Mouse (Mus musculus) heart, postnatal 0 days (tissue): ENCODE results near the gene Prkag3. TPM values are rescaled to one million over a fixed set of nuclear protein-coding genes. Genes with fewer than 3 reads are reported as not detected.

Source experiments
- ATAC-seq: fragments of 200-750 bp; cut with Nextera tagmentation; 2 replicates; pipeline ENCODE4 v1.8.0; 2017; ENCODE audit warnings: low read depth, moderate number of reproducible peaks, moderate library complexity; ENCODE audit not compliant: insufficient read depth
- DNase-seq: peaks from one replicate; pipeline ENCODE4 v3.0.0-alpha.2; 2016; ENCODE audit warnings: low spot score
- H3K27ac ChIP-seq: fragments of 300-500 bp; sonication (generic); 2 replicates; pipeline ENCODE4 v1.5.1; 2014; ENCODE audit warnings: low read depth, mild to moderate bottlenecking
- H3K27me3 ChIP-seq: fragments of 300-500 bp; sonication (generic); 2 replicates; pipeline ENCODE4 v1.6.1; 2014; ENCODE audit warnings: low read length, mixed read lengths; ENCODE audit not compliant: control insufficient read depth, insufficient read depth
- H3K36me3 ChIP-seq: fragments of 300-500 bp; sonication (generic); replicated peaks from 2 replicates; pipeline ENCODE4 v1.6.1; 2014; ENCODE audit warnings: low read length, mixed read lengths; ENCODE audit not compliant: control insufficient read depth, insufficient read depth
- H3K4me1 ChIP-seq: fragments of 300-500 bp; sonication (generic); 2 replicates; pipeline ENCODE4 v1.6.1; 2014; ENCODE audit warnings: antibody characterized with exemption; ENCODE audit not compliant: control insufficient read depth, insufficient read depth
- H3K4me2 ChIP-seq: fragments of 300-500 bp; sonication (generic); 2 replicates; pipeline ENCODE4 v1.6.1; 2014; ENCODE audit warnings: low read depth, mild to moderate bottlenecking, low read length, moderate library complexity
- H3K4me3 ChIP-seq: fragments of 300-500 bp; sonication (generic); 2 replicates; pipeline ENCODE4 v1.5.1; 2014; ENCODE audit warnings: low read depth, low read length
- H3K9ac ChIP-seq: fragments of 300-500 bp; sonication (generic); replicated peaks from 2 replicates; pipeline ENCODE4 v1.6.1; 2014; ENCODE audit warnings: low read depth, low read length, mixed read lengths
- H3K9me3 ChIP-seq: fragments of 300-500 bp; sonication (generic); replicated peaks from 2 replicates; pipeline ENCODE4 v1.6.1; 2016; ENCODE audit warnings: low read length; ENCODE audit not compliant: control insufficient read depth
- CTCF ChIP-seq: IDR thresholded peaks from 2 replicates; pipeline ENCODE4 v1.5.1; 2016; ENCODE audit warnings: antibody characterized with exemption, control low read depth, low read depth
- EP300 ChIP-seq: IDR thresholded peaks from 2 replicates; pipeline ENCODE4 v1.6.1; 2016; ENCODE audit warnings: antibody characterized with exemption, low read depth
- WGBS: fragments of 180-500 bp; shearing (Covaris S2); extraction: QIAGEN DNeasy Blood & Tissue Kit; methylation state at CpG from one replicate; pipeline ENCODE4 v1.1.7; 2014; 5-methylcytosine and 5-hydroxymethylcytosine counted together
- polyA plus RNA-seq: library from polyadenylated mRNA; unstranded; fragments of >200 nt; fragmentation: Nextera tagmentation; extraction: Ambion mirVana; gene quantifications from 2 replicates; pipeline ENCODE4 v1.2.1, GENCODE M21; 2015
- total RNA-seq: library from RNA; depleted of rRNA; stranded (reverse); fragments of >200 nt; gene quantifications from 2 replicates; pipeline ENCODE4 v1.2.3, GENCODE M21; 2014; ENCODE audit warnings: low replicate concordance

Gene Prkag3
- total and polyA plus RNA-seq, 2 experiments from 2014 or later, result 2.0 to 9.6 TPM

- TF ChIP-seq CTCF (no peak), EP300 (no peak)
- no peaks in the 10 kb centered on the region for H3K9me3 ChIP-seq
- no peak for ATAC-seq
- DNase-seq, result no peak
- H3K4me2 ChIP-seq, result peak overlapping the region; percentile 84
- H3K4me3 ChIP-seq, result peak overlapping the region; percentile 63
- H3K27me3 ChIP-seq, result no peaks in the 10 kb centered on the region
- H3K4me1 ChIP-seq, result peaks cover 5% of the 10 kb centered on the region; the same call in 1 of the 2 replicates
- H3K36me3 ChIP-seq, result no peaks in the 10 kb centered on the region
- WGBS, result 36% methylated on average over 5 of the region's 5 CpGs
- H3K27ac ChIP-seq, result peak overlapping the region; percentile 75
- H3K9ac ChIP-seq, result peak overlapping the region; percentile 71; the same call in 1 of the 2 replicates
Measured at GRCm38 (mm10) chr1:74712461-74713098, 36.4 kb downstream of the Prkag3 start.

- H3K4me1 ChIP-seq, result peaks cover 5% of the 10 kb centered on the region; the same call in 1 of the 2 replicates
- H3K4me2 ChIP-seq, result no peak overlapping the region
- H3K9ac ChIP-seq, result no peak overlapping the region
- no peak for TF ChIP-seq CTCF
- no peak for TF ChIP-seq EP300
- H3K36me3 ChIP-seq, result no peaks in the 10 kb centered on the region
- 82% methylated on average over 4 of the region's 4 CpGs for WGBS
- no peak for DNase-seq
- no peaks in the 10 kb centered on the region for H3K27me3 ChIP-seq
- no peak overlapping the region for H3K4me3 ChIP-seq
- no peak for ATAC-seq
- no peak overlapping the region for H3K27ac ChIP-seq
- H3K9me3 ChIP-seq, result no peaks in the 10 kb centered on the region
Measured at GRCm38 (mm10) chr1:74712046-74712445, 37.0 kb downstream of the Prkag3 start.

- ATAC-seq, result no peak
- Histone ChIP-seq H3K9me3 (no peaks in the 10 kb centered on the region), H3K27ac (no peak overlapping the region), H3K4me2 (no peak overlapping the region), H3K4me3 (no peak overlapping the region), H3K36me3 (no peaks in the 10 kb centered on the region), H3K4me1 (peaks cover 5% of the 10 kb centered on the region; the same call in 1 of the 2 replicates), H3K9ac (no peak overlapping the region), H3K27me3 (no peaks in the 10 kb centered on the region)
- no peak for DNase-seq
- TF ChIP-seq CTCF (no peak), EP300 (no peak)
- 40% methylated on average over 6 of the region's 6 CpGs for WGBS
Measured at GRCm38 (mm10) chr1:74709566-74709965, 39.5 kb downstream of the Prkag3 start.

GRCm38 (mm10) chr1:74705016-74705415 lies 44.0 kb downstream of the Prkag3 start:
- H3K9me3 ChIP-seq, result no peaks in the 10 kb centered on the region
- ATAC-seq (no peak), DNase-seq (no peak)
- no peaks in the 10 kb centered on the region for H3K27me3 ChIP-seq
- 69% methylated on average over 5 of the region's 5 CpGs for WGBS
- no peak overlapping the region for H3K27ac ChIP-seq
- no peak for TF ChIP-seq CTCF
- no peak for TF ChIP-seq EP300
- H3K36me3 ChIP-seq, result 0 out of 2 replicates have a peak, but pooled peaks cover 3% of the 10 kb centered on the region
- H3K4me1 ChIP-seq, result no peaks in the 10 kb centered on the region
- no peak overlapping the region for H3K4me3 ChIP-seq
- no peak overlapping the region for H3K9ac ChIP-seq
- no peak overlapping the region for H3K4me2 ChIP-seq

- Histone ChIP-seq H3K9me3 (no peaks in the 10 kb centered on the region), H3K4me3 (no peak overlapping the region), H3K9ac (no peak overlapping the region), H3K4me2 (no peak overlapping the region), H3K27ac (no peak overlapping the region), H3K27me3 (no peaks in the 10 kb centered on the region), H3K36me3 (peaks cover 8% of the 10 kb centered on the region; the same call in 1 of the 2 replicates), H3K4me1 (peaks cover 7% of the 10 kb centered on the region; the same call in 1 of the 2 replicates)
- 77% methylated on average over 3 of the region's 3 CpGs for WGBS
- DNase-seq (no peak), ATAC-seq (no peak)
- no peak for TF ChIP-seq CTCF
- no peak for TF ChIP-seq EP300
Measured at GRCm38 (mm10) chr1:74704156-74704555, 44.9 kb downstream of the Prkag3 start.
